Mouse (Mus musculus) megakaryocyte, embryonic 14.5 days (primary cell): ENCODE data around the gene Mtm1.

Experiments
- FLI1 ChIP-seq: IDR thresholded peaks from 2 replicates; pipeline ENCODE4 v1.6.1; 2012; ENCODE audit warnings: low read length, inconsistent platforms, mixed read lengths
- GATA1 ChIP-seq: IDR thresholded peaks from 3 replicates; pipeline ENCODE4 v1.6.1; 2012; ENCODE audit warnings: mixed read lengths, low read length, inconsistent platforms, borderline replicate concordance

GRCm38 (mm10) chrX:71216879-71217278 is 6.3 kb downstream of the Mtm1 start:
- TF ChIP-seq FLI1 = no peak
- TF ChIP-seq GATA1 = no peak
